Comparison of ENCODE assay signal across 7 mouse cellular contexts in the genomic region with DNA sequence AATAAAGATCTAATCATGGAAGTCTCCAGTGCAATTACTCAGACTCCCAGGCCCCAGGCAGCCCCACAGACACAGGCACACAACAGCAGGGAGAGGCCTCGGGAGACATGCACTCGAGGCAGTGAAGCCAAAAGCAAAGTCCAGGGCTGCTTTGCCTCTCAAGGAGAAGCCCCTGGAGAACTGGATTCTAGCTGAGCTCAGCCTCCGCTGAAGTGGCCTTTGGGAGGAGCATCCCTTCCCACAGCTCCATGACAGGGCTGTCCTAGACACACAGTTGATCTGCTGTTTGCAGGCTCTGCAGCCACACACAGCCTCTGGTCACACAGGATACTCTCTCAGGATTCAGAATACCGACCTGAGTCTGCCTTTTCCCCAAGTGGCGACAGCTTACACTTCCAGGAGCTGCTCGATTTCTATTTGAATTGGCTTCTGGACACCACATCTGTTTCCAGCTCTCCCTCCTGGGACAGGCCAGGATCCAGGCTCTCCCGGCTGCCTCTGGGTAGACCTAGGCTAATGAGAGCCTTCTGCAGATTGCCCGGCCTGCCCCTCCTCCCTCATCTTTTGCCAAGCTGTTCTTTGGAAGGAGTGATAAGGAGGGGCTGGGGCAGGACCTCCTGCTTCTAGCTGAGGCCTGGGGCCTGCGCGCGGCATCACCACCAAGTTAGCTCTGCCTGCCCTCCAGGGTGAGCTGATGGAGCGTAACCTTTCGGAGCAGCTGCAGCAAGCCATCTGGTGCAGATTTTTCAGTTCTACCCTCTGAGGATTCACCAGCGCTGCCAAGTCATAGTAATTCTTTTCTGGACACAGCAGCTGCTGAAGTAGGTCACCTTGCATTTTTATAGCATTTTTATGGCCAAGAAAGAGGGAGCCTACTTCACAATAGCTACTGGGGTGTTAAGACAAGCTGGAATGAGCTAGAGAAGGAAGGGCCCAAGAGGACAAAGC. TPM values are rescaled to one million over a fixed set of nuclear protein-coding genes. Genes with fewer than 3 reads are reported as not detected.
A peak's percentile ranks its signal among the peaks of the same experiment; 100 is the strongest.
DNase-seq lines count a peak whose midpoint lies in the region; ATAC-seq and TF ChIP-seq lines count a peak whose summit lies in the region.

No protein-coding gene starts in this region.

- no peak overlapping the region for H3K4me2 ChIP-seq in embryonic facial prominence, embryonic 12.5 days (replicated peaks)
- 0 out of 2 replicates have a peak overlapping the region, but pooled peaks have one; percentile 2 for H3K4me2 ChIP-seq in heart, embryonic 14.5 days (ENCODE audit: low read length)
- H3K4me2 ChIP-seq in limb, embryonic 15.5 days: no peak overlapping the region; the same call in 1 of the 2 replicates

- peaks cover 3% of the 10 kb centered on the region; the same call in 1 of the 2 replicates for H3K36me3 ChIP-seq in embryonic facial prominence, embryonic 12.5 days
- peaks cover 62% of the 10 kb centered on the region for H3K36me3 ChIP-seq in heart, embryonic 14.5 days (ENCODE audit: control insufficient read depth, insufficient read depth, low read length)
- H3K36me3 ChIP-seq in limb, embryonic 15.5 days: peaks cover 14% of the 10 kb centered on the region
- H3K36me3 ChIP-seq in thymus, adult 2 months (ENCODE audit: control insufficient read depth, insufficient read depth, low read length): no peaks in the 10 kb centered on the region

- H3K27me3 ChIP-seq in embryonic facial prominence, embryonic 12.5 days: no peaks in the 10 kb centered on the region
- no peaks in the 10 kb centered on the region for H3K27me3 ChIP-seq in heart, embryonic 14.5 days (ENCODE audit: control insufficient read depth, insufficient read depth, low read length)
- no peaks in the 10 kb centered on the region for H3K27me3 ChIP-seq in limb, embryonic 15.5 days
- H3K27me3 ChIP-seq in thymus, adult 2 months (ENCODE audit: control insufficient read depth, insufficient read depth, low read length): no peaks in the 10 kb centered on the region

- TF ChIP-seq POLR2A in thymus, adult 2 months (IDR thresholded peaks at IDR 0.05; ENCODE audit: control insufficient read depth, extremely low read depth, insufficient read depth, low read length, poor library complexity): no peak

- H3K9me3 ChIP-seq in embryonic facial prominence, embryonic 12.5 days: no peaks in the 10 kb centered on the region
- no peaks in the 10 kb centered on the region for H3K9me3 ChIP-seq in heart, embryonic 14.5 days (ENCODE audit: control insufficient read depth, low read length)
- H3K9me3 ChIP-seq in limb, embryonic 15.5 days: no peaks in the 10 kb centered on the region

- TF ChIP-seq CTCF in thymus, adult 2 months (IDR thresholded peaks at IDR 0.05; ENCODE audit: borderline replicate concordance, control insufficient read depth, extremely low read depth, insufficient read depth, low read length, poor library complexity): no peak

- WGBS in embryonic facial prominence, embryonic 12.5 days: 13% methylated on average over 14 of the region's 14 CpGs
- 32% methylated on average over 14 of the region's 14 CpGs for WGBS in heart, embryonic 14.5 days
- WGBS in limb, embryonic 15.5 days: 15% methylated on average over 14 of the region's 14 CpGs
- WGBS in thymus, adult 2 months: 95% methylated on average over 14 of the region's 14 CpGs

- H3K9ac ChIP-seq in embryonic facial prominence, embryonic 12.5 days: no peak overlapping the region
- H3K9ac ChIP-seq in heart, embryonic 14.5 days (ENCODE audit: low read length): peak overlapping the region; percentile 17
- H3K9ac ChIP-seq in limb, embryonic 15.5 days: no peak overlapping the region

- H3K4me3 ChIP-seq in embryonic facial prominence, embryonic 12.5 days: no peak overlapping the region
- no peak overlapping the region for H3K4me3 ChIP-seq in heart, embryonic 14.5 days (ENCODE audit: control insufficient read depth in 1 of 2, insufficient read depth in 1 of 2, low read depth in 1 of 2, low read length in 2 of 2)
- no peak overlapping the region for H3K4me3 ChIP-seq in limb, embryonic 15.5 days
- H3K4me3 ChIP-seq in thymus, adult 2 months (ENCODE audit: control insufficient read depth, insufficient read depth, low read length): no peak overlapping the region

- peak; percentile 51 for DNase-seq in lung, postnatal 10 days
- DNase-seq in lung, postnatal 25 days (ENCODE audit: low spot score): no peak
- DNase-seq in spleen, postnatal 36 days (ENCODE audit: low spot score in 2 of 2): no peak
- no peak for DNase-seq in thymus, adult 2 months

- peak overlapping the region; percentile 87 for H3K27ac ChIP-seq in embryonic facial prominence, embryonic 12.5 days
- H3K27ac ChIP-seq in heart, embryonic 14.5 days (replicated peaks in 1 of 2; ENCODE audit: control insufficient read depth in 1 of 2, insufficient read depth in 1 of 2, low read depth in 2 of 2, low read length in 2 of 2): peak overlapping the region; percentile 28 to 59
- peak overlapping the region; percentile 71 for H3K27ac ChIP-seq in limb, embryonic 15.5 days
- H3K27ac ChIP-seq in thymus, adult 2 months (ENCODE audit: control insufficient read depth, insufficient read depth, low read length): no peak overlapping the region

- peak; percentile 38; the same call in 1 of the 2 replicates for ATAC-seq in embryonic facial prominence, embryonic 12.5 days (ENCODE audit: insufficient number of reproducible peaks, insufficient read depth, low FRiP score, low TSS enrichment)
- no peak for ATAC-seq in heart, embryonic 14.5 days (ENCODE audit: insufficient number of reproducible peaks, insufficient read depth, low FRiP score, low read depth)
- ATAC-seq in limb, embryonic 15.5 days (ENCODE audit: insufficient number of reproducible peaks, low FRiP score, low TSS enrichment, low read depth): 0 out of 2 replicates have a peak, but pooled peaks have one; percentile 27

- H3K4me1 ChIP-seq in embryonic facial prominence, embryonic 12.5 days: peaks cover 60% of the 10 kb centered on the region
- peaks cover 31 to 37% of the 10 kb centered on the region in 2 experiments for H3K4me1 ChIP-seq in heart, embryonic 14.5 days (ENCODE audit: control insufficient read depth in 2 of 2, insufficient read depth in 2 of 2, low read length in 2 of 2)
- peaks cover 64% of the 10 kb centered on the region for H3K4me1 ChIP-seq in limb, embryonic 15.5 days
- H3K4me1 ChIP-seq in thymus, adult 2 months (replicated peaks; ENCODE audit: control insufficient read depth, insufficient read depth, low read length): peaks cover 29% of the 10 kb centered on the region

RNA-seq across cellular contexts. Expression of a gene that starts 14.5 kb away (rescaled TPM):
- polyA plus RNA-seq in embryonic facial prominence, embryonic 12.5 days (2016; fragmentation: Nextera tagmentation; extraction: Ambion mirVana): 6.8 and 6.9 TPM in 2 replicates
- 6.9 and 7.2 TPM in 2 replicates for polyA plus RNA-seq in heart, embryonic 14.5 days (2014; fragmentation: Nextera tagmentation; extraction: Ambion mirVana)
- 6.0 and 6.1 TPM in 2 replicates for polyA plus RNA-seq in limb, embryonic 15.5 days (2015; fragmentation: Nextera tagmentation; extraction: Ambion mirVana)
- 7.6 and 13.1 TPM in 2 replicates for polyA plus RNA-seq in thymus, adult 2 months (2012; rRNA removed)
